Mouse (Mus musculus): ENCODE results near the gene Cadps2.

The Cadps2 gene

GRCm38 (mm10) chr6:23248313-23249052 is 590.7 kb downstream of the Cadps2 start, which contains the start of gene Fezf1:
TSS of gene Fezf1 (minus strand) at chr6:23248362.
- ChIA-PET POLR2A (interaction anchor here in 1 of 4 experiments (0.8 kb wide), 1 partner anchor 12 kb away, joined by 4 read pairs; no protein-coding TSS in a partner anchor), CTCF (interaction anchor here in 2 of 4 experiments (0.6 to 2.6 kb wide), 5 partner anchors 25 to 209 kb away, joined by 3 to 23 read pairs (median 3); no protein-coding TSS in a partner anchor)

- POLR2A ChIA-PET: interaction anchor here in 2 of 4 experiments (0.8 to 1.2 kb wide), 2 partner anchors 13 to 25 kb away, joined by 3 to 4 read pairs; no protein-coding TSS in a partner anchor
- CTCF ChIA-PET: interaction anchor here in 2 of 4 experiments (0.9 to 2.6 kb wide), 2 partner anchors 210 kb away, joined by 3 to 23 read pairs; no protein-coding TSS in a partner anchor
Observed at GRCm38 (mm10) chr6:23247512-23248312, 591.5 kb downstream of the Cadps2 start.

- POLR2A ChIA-PET: interaction anchor here in 1 of 4 experiments (1.2 kb wide), 1 partner anchor 26 kb away, joined by 3 read pairs; no protein-coding TSS in a partner anchor
- CTCF ChIA-PET: no interaction called here
Observed at GRCm38 (mm10) chr6:23246790-23247511, 592.3 kb downstream of the Cadps2 start.

GRCm38 (mm10) chr6:23246061-23246789 is 593.0 kb downstream of the Cadps2 start:
- POLR2A ChIA-PET: interaction anchor here in 1 of 4 experiments (1.2 kb wide), 1 partner anchor 26 kb away, joined by 3 read pairs; no protein-coding TSS in a partner anchor

GRCm38 (mm10) chr6:23245545-23246011 is 593.6 kb downstream of the Cadps2 start:
- ChIA-PET POLR2A (no interaction called here), CTCF (no interaction called here)

More at GRCm38 (mm10) chr6:23246061-23246789, 593.0 kb downstream of the Cadps2 start:
- CTCF ChIA-PET: no interaction called here

GRCm38 (mm10) chr6:23245121-23245520 is 594.1 kb downstream of the Cadps2 start:
- ChIA-PET CTCF (no interaction called here), POLR2A (no interaction called here)

DNA sequence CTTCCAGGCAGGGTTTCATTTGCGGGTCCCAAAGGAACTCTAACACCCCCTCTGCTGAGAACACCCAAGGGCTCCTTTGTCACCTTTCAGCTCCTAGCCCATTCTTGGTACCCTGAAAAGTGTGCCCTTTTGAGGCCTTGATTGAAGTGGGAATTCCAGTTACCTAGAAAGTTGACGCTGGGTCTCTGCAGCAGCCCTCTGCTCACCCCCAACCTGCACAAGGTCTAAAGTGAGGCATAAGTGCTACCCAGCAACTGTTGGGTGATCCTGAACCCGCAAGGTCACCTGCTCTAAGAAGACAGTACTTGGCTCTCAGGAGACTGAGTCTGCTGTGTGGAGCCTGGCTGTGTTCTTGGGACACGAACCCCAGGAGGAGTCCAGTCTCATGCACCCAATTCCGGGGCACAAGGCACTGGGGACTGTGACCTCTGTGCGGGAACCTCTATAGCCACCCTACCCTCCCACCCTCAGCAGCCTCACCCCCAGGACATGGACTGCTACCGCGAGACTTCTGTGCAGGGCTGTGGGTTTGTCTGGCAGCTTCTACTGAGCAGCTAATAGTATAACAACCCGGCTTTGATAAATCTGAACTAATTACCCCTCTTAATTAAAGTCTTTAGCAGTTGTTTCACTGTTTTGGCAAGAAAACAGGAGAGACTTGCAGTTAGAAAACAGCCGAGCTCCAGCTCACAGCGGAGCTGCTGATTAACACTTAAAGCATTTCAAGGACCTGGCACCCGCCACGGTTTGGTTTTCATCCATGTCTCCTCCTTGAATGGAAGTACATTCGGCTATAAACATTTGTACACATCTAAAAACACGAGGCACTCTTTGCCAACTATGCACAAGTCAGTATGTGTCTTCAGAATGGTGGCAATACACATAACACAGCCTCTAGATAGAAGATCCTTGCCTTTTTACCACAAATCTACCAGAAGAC is 595.1 kb downstream of the Cadps2 start:
- POLR2A ChIA-PET: no interaction called here
- CTCF ChIA-PET: no interaction called here

All from embryonic stem cell, embryonic (primary cell).